Mouse (Mus musculus): ENCODE results near the gene C1rl. TPM values are rescaled to one million over a fixed set of nuclear protein-coding genes. Genes with fewer than 3 reads are reported as not detected.
A peak's percentile ranks its signal among the peaks of the same experiment; 100 is the strongest.

The C1rl gene
- polyA plus RNA-seq, 1 experiment from 2014 or later = 0.78 TPM

GRCm38 (mm10) chr6:124487509-124487908, 5.4 kb upstream of the C1rl start:
- Histone ChIP-seq H3K4me2 (no peak overlapping the region; the same call in 1 of the 2 replicates), H3K27me3 (ENCODE audit: insufficient read depth, low read length) (no peaks in the 10 kb centered on the region), H3K36me3 (ENCODE audit: insufficient read depth) (no peaks in the 10 kb centered on the region), H3K4me1 (ENCODE audit: insufficient read depth) (no peaks in the 10 kb centered on the region), H3K9ac (no peak overlapping the region), H3K27ac (ENCODE audit: low read depth) (no peak overlapping the region), H3K4me3 (ENCODE audit: low read depth, low read length) (no peak overlapping the region), H3K9me3 (ENCODE audit: low read depth, low read length) (no peaks in the 10 kb centered on the region)
- ATAC-seq (ENCODE audit: insufficient read depth) (no peak), DNase-seq (peak; percentile 14)
- 35% methylated on average over 2 of the region's 2 CpGs for WGBS
- no peak for TF ChIP-seq CTCF (IDR thresholded peaks at IDR 0.05; ENCODE audit: low read depth)

- Histone ChIP-seq H3K36me3 (ENCODE audit: insufficient read depth) (no peaks in the 10 kb centered on the region), H3K4me2 (no peak overlapping the region), H3K4me3 (ENCODE audit: low read depth, low read length) (no peak overlapping the region), H3K4me1 (ENCODE audit: insufficient read depth) (no peaks in the 10 kb centered on the region), H3K9me3 (ENCODE audit: low read depth, low read length) (no peaks in the 10 kb centered on the region), H3K9ac (no peak overlapping the region), H3K27me3 (ENCODE audit: insufficient read depth, low read length) (no peaks in the 10 kb centered on the region), H3K27ac (ENCODE audit: low read depth) (no peak overlapping the region)
- no peak for ATAC-seq (ENCODE audit: insufficient read depth)
- DNase-seq = no peak
- WGBS = 74% methylated on average over 4 of the region's 4 CpGs
- TF ChIP-seq CTCF (IDR thresholded peaks at IDR 0.05; ENCODE audit: low read depth) = no peak
Measured at GRCm38 (mm10) chr6:124488952-124489351, 4.0 kb upstream of the C1rl start.

- Histone ChIP-seq H3K4me2 (no peak overlapping the region), H3K4me3 (ENCODE audit: low read depth, low read length) (no peak overlapping the region), H3K9me3 (ENCODE audit: low read depth, low read length) (no peaks in the 10 kb centered on the region), H3K36me3 (ENCODE audit: insufficient read depth) (no peaks in the 10 kb centered on the region), H3K27me3 (ENCODE audit: insufficient read depth, low read length) (no peaks in the 10 kb centered on the region), H3K4me1 (ENCODE audit: insufficient read depth) (no peaks in the 10 kb centered on the region), H3K27ac (ENCODE audit: low read depth) (no peak overlapping the region), H3K9ac (no peak overlapping the region)
- ATAC-seq (ENCODE audit: insufficient read depth) (no peak), DNase-seq (no peak)
- no peak for TF ChIP-seq CTCF (IDR thresholded peaks at IDR 0.05; ENCODE audit: low read depth)
- 70% methylated on average over 6 of the region's 6 CpGs for WGBS
Measured at GRCm38 (mm10) chr6:124491427-124491826, 1.5 kb upstream of the C1rl start.

- TF ChIP-seq CTCF (IDR thresholded peaks at IDR 0.05; ENCODE audit: low read depth) = no peak
- ATAC-seq (ENCODE audit: insufficient read depth) = peak; percentile 13; the same call in 1 of the 2 replicates
- Histone ChIP-seq H3K9ac (no peak overlapping the region), H3K4me2 (no peak overlapping the region), H3K27me3 (ENCODE audit: insufficient read depth, low read length) (no peaks in the 10 kb centered on the region), H3K4me1 (ENCODE audit: insufficient read depth) (no peaks in the 10 kb centered on the region), H3K27ac (ENCODE audit: low read depth) (no peak overlapping the region), H3K4me3 (ENCODE audit: low read depth, low read length) (no peak overlapping the region), H3K9me3 (ENCODE audit: low read depth, low read length) (no peaks in the 10 kb centered on the region), H3K36me3 (ENCODE audit: insufficient read depth) (no peaks in the 10 kb centered on the region)
- DNase-seq = no peak
- 59% methylated on average over 5 of the region's 5 CpGs for WGBS
Measured at GRCm38 (mm10) chr6:124493886-124494285, 973 bp downstream of the C1rl start.

GRCm38 (mm10) chr6:124496054-124496453, 3.1 kb downstream of the C1rl start:
- WGBS = 88% methylated on average over 5 of the region's 5 CpGs
- Histone ChIP-seq H3K27me3 (ENCODE audit: insufficient read depth, low read length) (no peaks in the 10 kb centered on the region), H3K27ac (ENCODE audit: low read depth) (no peak overlapping the region), H3K4me1 (ENCODE audit: insufficient read depth) (no peaks in the 10 kb centered on the region), H3K36me3 (ENCODE audit: insufficient read depth) (no peaks in the 10 kb centered on the region), H3K4me2 (no peak overlapping the region), H3K9me3 (ENCODE audit: low read depth, low read length) (no peaks in the 10 kb centered on the region), H3K9ac (no peak overlapping the region), H3K4me3 (ENCODE audit: low read depth, low read length) (no peak overlapping the region)
- no peak for TF ChIP-seq CTCF (IDR thresholded peaks at IDR 0.05; ENCODE audit: low read depth)
- DNase-seq = no peak
- no peak for ATAC-seq (ENCODE audit: insufficient read depth)

GRCm38 (mm10) chr6:124499914-124500566, 7.1 kb downstream of the C1rl start:
- H3K9ac ChIP-seq = no peak overlapping the region
- no peaks in the 10 kb centered on the region for H3K4me1 ChIP-seq (ENCODE audit: insufficient read depth)
- H3K36me3 ChIP-seq (ENCODE audit: insufficient read depth) = no peaks in the 10 kb centered on the region
- H3K9me3 ChIP-seq (ENCODE audit: low read depth, low read length) = no peaks in the 10 kb centered on the region
- H3K27me3 ChIP-seq (ENCODE audit: insufficient read depth, low read length) = no peaks in the 10 kb centered on the region
- H3K4me2 ChIP-seq = no peak overlapping the region
- ATAC-seq (ENCODE audit: insufficient read depth) = no peak
- no peak overlapping the region for H3K4me3 ChIP-seq (ENCODE audit: low read depth, low read length)
- no peak for TF ChIP-seq CTCF (IDR thresholded peaks at IDR 0.05; ENCODE audit: low read depth)
- 39% methylated on average over 10 of the region's 10 CpGs for WGBS
- no peak overlapping the region for H3K27ac ChIP-seq (ENCODE audit: low read depth)
- no peak for DNase-seq

GRCm38 (mm10) chr6:124501473-124501872, 8.6 kb downstream of the C1rl start:
- 69% methylated on average over 4 of the region's 4 CpGs for WGBS
- Histone ChIP-seq H3K9ac (no peak overlapping the region), H3K36me3 (ENCODE audit: insufficient read depth) (no peaks in the 10 kb centered on the region), H3K27me3 (ENCODE audit: insufficient read depth, low read length) (no peaks in the 10 kb centered on the region), H3K27ac (ENCODE audit: low read depth) (no peak overlapping the region), H3K4me1 (ENCODE audit: insufficient read depth) (no peaks in the 10 kb centered on the region), H3K4me2 (no peak overlapping the region), H3K9me3 (ENCODE audit: low read depth, low read length) (no peaks in the 10 kb centered on the region), H3K4me3 (ENCODE audit: low read depth, low read length) (no peak overlapping the region)
- TF ChIP-seq CTCF (IDR thresholded peaks at IDR 0.05; ENCODE audit: low read depth) = no peak
- ATAC-seq (ENCODE audit: insufficient read depth) = no peak
- no peak for DNase-seq
